Mouse (Mus musculus): ENCODE data around the gene Map7d2.
"Not testable (repeated sequence)": the region's sequence is repeated elsewhere in the genome, so short reads cannot be mapped to it uniquely, and the experiment has no call there.

DNA sequence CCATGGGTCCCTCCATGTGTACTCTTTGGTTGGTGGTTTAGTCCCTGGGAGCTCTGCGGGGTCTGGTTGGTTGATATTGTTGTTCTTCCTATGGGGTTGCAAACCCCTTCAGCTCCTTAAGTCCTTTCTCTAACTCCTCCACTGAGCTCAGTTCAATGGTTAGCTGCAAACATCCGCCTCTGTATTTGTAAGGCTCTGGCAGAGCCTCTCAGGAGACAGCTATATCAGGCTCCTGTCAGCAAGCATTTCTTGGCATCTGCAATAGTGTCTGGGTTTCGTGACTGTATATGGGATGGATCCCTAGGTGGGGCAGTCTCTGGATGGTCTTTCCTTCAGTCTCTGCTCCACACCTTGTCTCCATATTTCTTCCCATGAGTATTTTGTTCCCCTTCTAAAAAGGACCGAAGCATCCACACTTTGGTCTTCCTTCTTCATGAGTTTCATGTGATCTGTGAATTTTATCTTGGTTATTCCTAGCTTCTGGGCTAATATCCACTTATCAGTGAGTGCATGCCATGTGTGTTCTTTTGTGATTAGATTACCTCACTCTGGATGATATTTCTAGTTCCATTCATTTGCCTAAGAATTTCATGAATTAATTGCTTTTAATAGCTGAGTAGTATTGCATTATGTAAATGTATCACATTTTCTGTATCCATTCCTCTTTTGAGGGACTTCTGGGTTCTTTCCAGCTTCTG is 64.0 kb downstream of the Map7d2 start:
- not testable (repeated sequence) for TF ChIP-seq CTCF (conservative IDR thresholded peaks at IDR 0.05; ENCODE audit: insufficient read depth, insufficient read length, low read depth, low read length); POLR2A (IDR thresholded peaks at IDR 0.05; ENCODE audit: low read depth, low read length)

Measured in kidney, adult 2 months (tissue).